Mouse (Mus musculus): ENCODE results near the gene Gfm1. TPM values are rescaled to one million over a fixed set of nuclear protein-coding genes. Genes with fewer than 3 reads are reported as not detected.

The Gfm1 gene
- polyA plus RNA-seq, 1 experiment from 2014 or later, result 59.7 TPM

- Histone ChIP-seq H3K9ac (no peak overlapping the region), H3K36me3 (0 out of 2 replicates have a peak, but pooled peaks cover 8% of the 10 kb centered on the region)
- no peak for ATAC-seq
Measured at GRCm38 (mm10) chr3:67466576-67466975, 36.7 kb downstream of the Gfm1 start.

GRCm38 (mm10) chr3:67467281-67467680, 37.4 kb downstream of the Gfm1 start:
- Histone ChIP-seq H3K4me1 (replicated peaks) (no peaks in the 10 kb centered on the region; the same call in 1 of the 2 replicates), H3K9me3 (no peaks in the 10 kb centered on the region), H3K27me3 (replicated peaks) (no peaks in the 10 kb centered on the region), H3K36me3 (0 out of 2 replicates have a peak, but pooled peaks cover 8% of the 10 kb centered on the region), H3K27ac (no peak overlapping the region), H3K4me2 (replicated peaks) (no peak overlapping the region), H3K9ac (no peak overlapping the region), H3K4me3 (replicated peaks) (no peak overlapping the region)
- WGBS, result 89% methylated on average over 2 of the region's 2 CpGs
- ATAC-seq, result no peak

More at GRCm38 (mm10) chr3:67466576-67466975, 36.7 kb downstream of the Gfm1 start:
- peaks cover 2% of the 10 kb centered on the region; the same call in 1 of the 2 replicates for H3K4me1 ChIP-seq (replicated peaks)
- no peak overlapping the region for H3K4me3 ChIP-seq (replicated peaks)
- WGBS, result 93% methylated on average over 5 of the region's 5 CpGs
- no peaks in the 10 kb centered on the region for H3K9me3 ChIP-seq
- no peaks in the 10 kb centered on the region for H3K27me3 ChIP-seq (replicated peaks)
- H3K27ac ChIP-seq, result no peak overlapping the region
- no peak overlapping the region for H3K4me2 ChIP-seq (replicated peaks)

GRCm38 (mm10) chr3:67471408-67472127, 41.7 kb downstream of the Gfm1 start:
- Histone ChIP-seq H3K27me3 (replicated peaks) (no peaks in the 10 kb centered on the region), H3K9ac (no peak overlapping the region), H3K36me3 (0 out of 2 replicates have a peak, but pooled peaks cover 8% of the 10 kb centered on the region), H3K4me3 (replicated peaks) (no peak overlapping the region), H3K4me1 (replicated peaks) (no peaks in the 10 kb centered on the region), H3K4me2 (replicated peaks) (no peak overlapping the region), H3K27ac (no peak overlapping the region), H3K9me3 (no peaks in the 10 kb centered on the region)
- WGBS, result 79% methylated on average over 4 of the region's 4 CpGs
- ATAC-seq, result 0 out of 2 replicates have a peak, but pooled peaks have one; percentile 23

GRCm38 (mm10) chr3:67473438-67473837, 43.5 kb downstream of the Gfm1 start:
- Histone ChIP-seq H3K36me3 (0 out of 2 replicates have a peak, but pooled peaks cover 4% of the 10 kb centered on the region), H3K9ac (no peak overlapping the region), H3K4me2 (replicated peaks) (no peak overlapping the region), H3K9me3 (no peaks in the 10 kb centered on the region), H3K4me1 (replicated peaks) (no peaks in the 10 kb centered on the region), H3K27ac (no peak overlapping the region), H3K27me3 (replicated peaks) (no peaks in the 10 kb centered on the region), H3K4me3 (replicated peaks) (no peak overlapping the region)
- ATAC-seq, result no peak
- WGBS, result 85% methylated on average over 6 of the region's 6 CpGs

- Histone ChIP-seq H3K27me3 (replicated peaks) (no peaks in the 10 kb centered on the region), H3K9me3 (no peaks in the 10 kb centered on the region), H3K27ac (no peak overlapping the region), H3K4me1 (replicated peaks) (no peaks in the 10 kb centered on the region), H3K4me3 (replicated peaks) (no peak overlapping the region), H3K4me2 (replicated peaks) (no peak overlapping the region), H3K36me3 (no peaks in the 10 kb centered on the region), H3K9ac (no peak overlapping the region)
- 92% methylated on average over 11 of the region's 11 CpGs for WGBS
- ATAC-seq, result no peak
Measured at GRCm38 (mm10) chr3:67479806-67480205, 49.9 kb downstream of the Gfm1 start.

- H3K4me1 ChIP-seq (replicated peaks), result no peaks in the 10 kb centered on the region
- no peak overlapping the region for H3K4me2 ChIP-seq (replicated peaks)
- H3K27ac ChIP-seq, result no peak overlapping the region
- H3K9me3 ChIP-seq, result no peaks in the 10 kb centered on the region
- no peak overlapping the region for H3K9ac ChIP-seq
- ATAC-seq, result no peak
- no peaks in the 10 kb centered on the region for H3K27me3 ChIP-seq (replicated peaks)
- H3K36me3 ChIP-seq, result no peaks in the 10 kb centered on the region
- no peak overlapping the region for H3K4me3 ChIP-seq (replicated peaks)
- WGBS, result 89% methylated on average over 10 of the region's 10 CpGs
Measured at GRCm38 (mm10) chr3:67482400-67482799, 52.5 kb downstream of the Gfm1 start.

GRCm38 (mm10) chr3:67485233-67485632, 55.3 kb downstream of the Gfm1 start:
- no peak overlapping the region for H3K9ac ChIP-seq
- no peaks in the 10 kb centered on the region for H3K9me3 ChIP-seq
- H3K4me3 ChIP-seq (replicated peaks), result no peak overlapping the region
- no peak for ATAC-seq
- no peaks in the 10 kb centered on the region for H3K4me1 ChIP-seq (replicated peaks)
- H3K36me3 ChIP-seq, result no peaks in the 10 kb centered on the region
- WGBS, result 75% methylated on average over 2 of the region's 2 CpGs
- no peak overlapping the region for H3K27ac ChIP-seq
- no peak overlapping the region for H3K4me2 ChIP-seq (replicated peaks)
- no peaks in the 10 kb centered on the region for H3K27me3 ChIP-seq (replicated peaks)

GRCm38 (mm10) chr3:67490156-67490555, 60.3 kb downstream of the Gfm1 start:
- Histone ChIP-seq H3K36me3 (no peaks in the 10 kb centered on the region), H3K9ac (no peak overlapping the region)

GRCm38 (mm10) chr3:67492086-67492869, 62.4 kb downstream of the Gfm1 start:
- Histone ChIP-seq H3K4me2 (replicated peaks) (no peak overlapping the region), H3K9me3 (no peaks in the 10 kb centered on the region), H3K9ac (no peak overlapping the region), H3K27ac (no peak overlapping the region), H3K36me3 (no peaks in the 10 kb centered on the region), H3K4me1 (replicated peaks) (no peaks in the 10 kb centered on the region), H3K4me3 (replicated peaks) (no peak overlapping the region), H3K27me3 (replicated peaks) (no peaks in the 10 kb centered on the region)
- no peak for ATAC-seq
- WGBS, result 80% methylated on average over 8 of the region's 8 CpGs

More at GRCm38 (mm10) chr3:67490156-67490555, 60.3 kb downstream of the Gfm1 start:
- WGBS, result 39% methylated on average over 4 of the region's 4 CpGs
- no peak overlapping the region for H3K4me3 ChIP-seq (replicated peaks)
- no peaks in the 10 kb centered on the region for H3K27me3 ChIP-seq (replicated peaks)
- no peaks in the 10 kb centered on the region for H3K9me3 ChIP-seq
- no peak overlapping the region for H3K27ac ChIP-seq
- H3K4me2 ChIP-seq (replicated peaks), result no peak overlapping the region
- no peaks in the 10 kb centered on the region for H3K4me1 ChIP-seq (replicated peaks)
- ATAC-seq, result no peak

GRCm38 (mm10) chr3:67493132-67493531, 63.2 kb downstream of the Gfm1 start:
- Histone ChIP-seq H3K36me3 (no peaks in the 10 kb centered on the region), H3K9ac (no peak overlapping the region), H3K4me3 (replicated peaks) (no peak overlapping the region), H3K4me1 (replicated peaks) (no peaks in the 10 kb centered on the region), H3K27ac (no peak overlapping the region), H3K27me3 (replicated peaks) (no peaks in the 10 kb centered on the region), H3K9me3 (no peaks in the 10 kb centered on the region), H3K4me2 (replicated peaks) (no peak overlapping the region)
- WGBS, result 86% methylated on average over 8 of the region's 8 CpGs
- no peak for ATAC-seq

GRCm38 (mm10) chr3:67496310-67496709, 66.4 kb downstream of the Gfm1 start:
- H3K4me3 ChIP-seq (replicated peaks), result no peak overlapping the region
- no peak overlapping the region for H3K9ac ChIP-seq
- no peak for ATAC-seq
- no peaks in the 10 kb centered on the region for H3K27me3 ChIP-seq (replicated peaks)
- WGBS, result 88% methylated on average over 10 of the region's 10 CpGs
- H3K36me3 ChIP-seq, result no peaks in the 10 kb centered on the region
- H3K4me1 ChIP-seq (replicated peaks), result no peaks in the 10 kb centered on the region
- no peaks in the 10 kb centered on the region for H3K9me3 ChIP-seq
- no peak overlapping the region for H3K4me2 ChIP-seq (replicated peaks)
- no peak overlapping the region for H3K27ac ChIP-seq

GRCm38 (mm10) chr3:67497998-67498397, 68.1 kb downstream of the Gfm1 start:
- 68% methylated on average over 2 of the region's 2 CpGs for WGBS
- Histone ChIP-seq H3K27me3 (replicated peaks) (no peaks in the 10 kb centered on the region), H3K36me3 (no peaks in the 10 kb centered on the region), H3K4me1 (replicated peaks) (no peaks in the 10 kb centered on the region), H3K27ac (no peak overlapping the region), H3K4me3 (replicated peaks) (no peak overlapping the region), H3K9me3 (no peaks in the 10 kb centered on the region), H3K9ac (no peak overlapping the region), H3K4me2 (replicated peaks) (no peak overlapping the region)
- no peak for ATAC-seq
